Mouse (Mus musculus) liver, embryonic 14.5 days (tissue): ENCODE measurements around the gene Prdm16.

Experiments used
- CTCF ChIP-seq: IDR thresholded peaks from 2 replicates; pipeline ENCODE4 v1.5.1; 2016; ENCODE audit warnings: antibody characterized with exemption, low read depth, control low read depth
- EP300 ChIP-seq: IDR thresholded peaks from 2 replicates; pipeline ENCODE4 v1.6.1; 2016; ENCODE audit warnings: antibody characterized with exemption, low read depth

- no peak for TF ChIP-seq CTCF
- TF ChIP-seq EP300, result no peak
Observed at GRCm38 (mm10) chr4:154674966-154675365, 38.3 kb upstream of the Prdm16 start.
